Mouse (Mus musculus): ENCODE data around the gene Trpc3. TPM values are rescaled to one million over a fixed set of nuclear protein-coding genes. Genes with fewer than 3 reads are reported as not detected.
A peak's percentile ranks its signal among the peaks of the same experiment; 100 is the strongest.
"Not testable (repeated sequence)": the region's sequence is repeated elsewhere in the genome, so short reads cannot be mapped to it uniquely, and the experiment has no call there.

The Trpc3 gene
- polyA plus RNA-seq, 2 experiments, result 0.15 to 0.23 TPM

DNA sequence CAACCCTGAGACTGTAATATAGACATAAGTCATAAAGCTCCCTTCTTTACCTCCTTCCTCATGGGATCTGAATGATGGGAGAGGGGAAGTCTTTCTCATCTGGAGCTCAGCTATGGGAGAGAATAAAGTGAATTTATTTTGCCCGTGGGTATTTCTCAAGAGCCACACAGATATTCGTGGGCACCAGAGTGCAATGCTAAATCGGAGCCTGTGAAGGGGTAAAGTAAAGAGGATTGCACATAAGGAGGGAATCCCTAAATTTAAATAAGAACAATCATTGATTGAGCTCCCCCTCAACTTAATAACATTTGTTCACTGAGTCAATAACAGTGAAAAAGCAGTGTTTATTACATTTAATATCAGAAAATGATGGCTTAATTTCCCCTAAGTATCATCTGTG, 19.6 kb upstream of the Trpc3 start:
- no peaks in the 10 kb centered on the region for H3K36me3 ChIP-seq (replicated peaks; ENCODE audit: control insufficient read depth, insufficient read depth, low read depth)
- H3K4me2 ChIP-seq (ENCODE audit: low read depth), result no peak overlapping the region
- DNase-seq (ENCODE audit: low read depth in 3 of 3, low spot score in 3 of 3) (no peak), ATAC-seq (ENCODE audit: insufficient read depth) (no peak)
- H3K27me3 ChIP-seq (ENCODE audit: control insufficient read depth, insufficient read depth, low read length), result no peaks in the 10 kb centered on the region
- TF ChIP-seq EP300 (IDR thresholded peaks at IDR 0.05; ENCODE audit: low read depth) (no peak), CTCF (IDR thresholded peaks at IDR 0.05; ENCODE audit: low read depth) (no peak)
- no peak overlapping the region for H3K4me3 ChIP-seq (ENCODE audit: insufficient read depth in 1 of 2, low read depth in 2 of 2, low read length in 2 of 2)
- H3K9ac ChIP-seq (replicated peaks), result no peak overlapping the region
- WGBS (ENCODE audit: insufficient replicate concordance), result 63% methylated on average over 3 of the region's 3 CpGs
- H3K4me1 ChIP-seq (replicated peaks; ENCODE audit: control insufficient read depth in 2 of 2, insufficient read depth in 2 of 2, low read length in 1 of 2), result no peaks in the 10 kb centered on the region
- no peak overlapping the region for H3K27ac ChIP-seq
- no peaks in the 10 kb centered on the region for H3K9me3 ChIP-seq (ENCODE audit: control insufficient read depth, low read length)

DNA sequence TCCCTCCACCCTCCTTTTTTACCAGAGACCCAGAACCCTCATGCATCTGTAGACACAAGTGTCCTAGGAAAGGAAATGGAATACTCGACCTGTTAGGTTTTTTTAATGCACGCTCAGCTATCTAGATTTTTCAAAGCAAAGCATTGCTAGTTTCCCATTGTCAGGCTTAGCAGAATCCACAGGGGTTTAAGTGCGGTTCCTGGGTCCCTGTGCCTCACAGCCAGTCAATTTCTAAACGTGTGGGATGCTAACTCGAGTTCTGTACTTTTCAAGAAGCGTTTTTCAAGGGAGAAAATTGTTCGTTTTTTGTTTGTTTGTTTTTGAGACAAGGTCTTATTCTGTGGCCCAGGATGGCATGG, 304 bp upstream of the Trpc3 start:
- no peak for DNase-seq (ENCODE audit: low read depth in 3 of 3, low spot score in 3 of 3)
- Histone ChIP-seq H3K27ac (no peak overlapping the region), H3K27me3 (ENCODE audit: control insufficient read depth, insufficient read depth, low read length) (peaks cover 28% of the 10 kb centered on the region), H3K36me3 (replicated peaks; ENCODE audit: control insufficient read depth, insufficient read depth, low read depth) (no peaks in the 10 kb centered on the region), H3K4me2 (ENCODE audit: low read depth) (peak overlapping the region; percentile 63; the same call in 1 of the 2 replicates), H3K9me3 (ENCODE audit: control insufficient read depth, low read length) (no peaks in the 10 kb centered on the region), H3K4me3 (ENCODE audit: insufficient read depth in 1 of 2, low read depth in 2 of 2, low read length in 2 of 2) (peak overlapping the region; percentile 39 to 49; a peak in 2 of 4 replicates), H3K9ac (replicated peaks) (no peak overlapping the region), H3K4me1 (replicated peaks; ENCODE audit: control insufficient read depth in 2 of 2, insufficient read depth in 2 of 2, low read length in 1 of 2) (no peaks in the 10 kb centered on the region)
- WGBS (ENCODE audit: insufficient replicate concordance), result 12% methylated on average over 7 of the region's 7 CpGs
- no peak for TF ChIP-seq CTCF (IDR thresholded peaks at IDR 0.05; ENCODE audit: low read depth)
- no peak for TF ChIP-seq EP300 (IDR thresholded peaks at IDR 0.05; ENCODE audit: low read depth)
- no peak for ATAC-seq (ENCODE audit: insufficient read depth)

DNA sequence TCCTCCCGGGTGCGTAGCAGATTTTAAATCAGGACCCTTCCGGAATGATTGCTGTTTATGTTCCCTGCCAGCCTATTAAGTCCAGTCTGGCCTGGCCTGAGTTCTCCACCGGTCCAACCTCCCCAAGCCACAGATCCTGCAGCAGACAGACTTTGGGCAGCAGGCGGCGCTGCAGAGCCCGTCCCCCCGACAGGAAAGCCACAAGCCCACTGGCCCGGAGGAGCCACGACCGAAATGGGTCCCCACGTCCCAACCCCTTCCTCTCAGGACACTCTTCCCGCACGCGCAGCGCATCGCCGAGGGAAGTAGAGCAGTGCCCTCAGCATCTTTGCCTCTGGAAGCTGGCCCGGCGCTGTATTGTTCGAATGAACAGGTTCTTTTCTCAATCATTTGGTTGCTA, 1.1 kb downstream of the Trpc3 start:
- no peaks in the 10 kb centered on the region for H3K36me3 ChIP-seq (replicated peaks; ENCODE audit: control insufficient read depth, insufficient read depth, low read depth)
- no peak overlapping the region for H3K27ac ChIP-seq
- no peak overlapping the region for H3K9ac ChIP-seq (replicated peaks)
- ATAC-seq (ENCODE audit: insufficient read depth) (no peak), DNase-seq (ENCODE audit: low read depth in 3 of 3, low spot score in 3 of 3) (peak in 2 of 3 experiments; percentile 12 to 20)
- 2% methylated on average over 21 of the region's 21 CpGs for WGBS (ENCODE audit: insufficient replicate concordance)
- peak overlapping the region; percentile 63 for H3K4me2 ChIP-seq (ENCODE audit: low read depth)
- H3K4me1 ChIP-seq (replicated peaks; ENCODE audit: control insufficient read depth in 2 of 2, insufficient read depth in 2 of 2, low read length in 1 of 2), result no peaks in the 10 kb centered on the region
- TF ChIP-seq CTCF (IDR thresholded peaks at IDR 0.05; ENCODE audit: low read depth) (peak; percentile 82), EP300 (IDR thresholded peaks at IDR 0.05; ENCODE audit: low read depth) (no peak)
- H3K9me3 ChIP-seq (ENCODE audit: control insufficient read depth, low read length), result no peaks in the 10 kb centered on the region
- H3K4me3 ChIP-seq (ENCODE audit: insufficient read depth in 1 of 2, low read depth in 2 of 2, low read length in 2 of 2), result peak overlapping the region; percentile 7 to 49; a peak in 2 of 4 replicates
- H3K27me3 ChIP-seq (ENCODE audit: control insufficient read depth, insufficient read depth, low read length), result peaks cover 28% of the 10 kb centered on the region

DNA sequence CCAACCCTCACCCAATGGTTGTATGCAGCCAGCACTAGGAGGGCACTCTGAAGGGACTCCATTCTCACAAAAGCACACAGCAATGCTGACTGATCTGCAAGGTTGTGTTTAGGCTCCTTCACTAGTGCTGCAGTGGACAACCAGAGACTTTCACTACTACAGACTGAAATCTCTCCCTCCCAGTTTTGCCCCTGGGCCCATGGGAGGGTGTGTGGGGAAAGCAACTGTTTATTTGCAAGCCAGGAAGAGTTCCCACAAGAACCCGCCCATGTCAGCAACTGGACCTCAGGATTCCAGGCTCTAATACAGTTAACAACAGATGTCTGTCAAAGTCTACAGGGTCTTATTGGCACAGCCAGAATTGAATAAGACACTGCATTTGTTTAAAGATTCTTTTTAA, 14.1 kb downstream of the Trpc3 start:
- Histone ChIP-seq H3K36me3 (replicated peaks; ENCODE audit: control insufficient read depth, insufficient read depth, low read depth) (no peaks in the 10 kb centered on the region), H3K4me1 (replicated peaks; ENCODE audit: control insufficient read depth in 2 of 2, insufficient read depth in 2 of 2, low read length in 1 of 2) (no peaks in the 10 kb centered on the region), H3K9me3 (ENCODE audit: control insufficient read depth, low read length) (no peaks in the 10 kb centered on the region), H3K4me3 (ENCODE audit: insufficient read depth in 1 of 2, low read depth in 2 of 2, low read length in 2 of 2) (no peak overlapping the region), H3K27ac (no peak overlapping the region), H3K9ac (replicated peaks) (no peak overlapping the region), H3K4me2 (ENCODE audit: low read depth) (no peak overlapping the region), H3K27me3 (ENCODE audit: control insufficient read depth, insufficient read depth, low read length) (no peaks in the 10 kb centered on the region)
- DNase-seq (ENCODE audit: low read depth in 3 of 3, low spot score in 3 of 3) (no peak), ATAC-seq (ENCODE audit: insufficient read depth) (no peak)
- 36% methylated on average over 1 of the region's 1 CpGs for WGBS (ENCODE audit: insufficient replicate concordance)
- no peak for TF ChIP-seq CTCF (IDR thresholded peaks at IDR 0.05; ENCODE audit: low read depth)
- TF ChIP-seq EP300 (IDR thresholded peaks at IDR 0.05; ENCODE audit: low read depth), result no peak

DNA sequence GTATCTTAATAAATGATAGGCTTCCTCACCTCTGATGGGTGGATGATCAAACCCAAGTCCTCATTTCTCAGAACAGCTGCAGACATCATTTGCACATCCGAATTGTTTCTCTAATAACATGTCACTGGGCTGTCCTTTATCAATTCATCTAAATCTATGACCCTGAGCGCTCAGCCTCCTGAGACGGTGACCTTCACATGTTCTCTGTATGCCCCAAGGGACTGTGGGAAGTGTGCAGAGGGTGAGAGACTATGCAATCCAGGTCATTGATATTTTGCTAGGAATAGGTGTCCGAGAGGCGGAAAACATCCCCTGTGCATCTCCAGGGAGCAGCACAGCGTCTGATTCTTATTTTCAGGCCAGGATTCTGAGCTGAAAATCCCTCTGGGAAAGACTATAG, 22.2 kb downstream of the Trpc3 start:
- WGBS (ENCODE audit: insufficient replicate concordance), result 65% methylated on average over 6 of the region's 6 CpGs
- DNase-seq (ENCODE audit: low read depth in 3 of 3, low spot score in 3 of 3), result no peak
- ATAC-seq (ENCODE audit: insufficient read depth), result no peak

DNA sequence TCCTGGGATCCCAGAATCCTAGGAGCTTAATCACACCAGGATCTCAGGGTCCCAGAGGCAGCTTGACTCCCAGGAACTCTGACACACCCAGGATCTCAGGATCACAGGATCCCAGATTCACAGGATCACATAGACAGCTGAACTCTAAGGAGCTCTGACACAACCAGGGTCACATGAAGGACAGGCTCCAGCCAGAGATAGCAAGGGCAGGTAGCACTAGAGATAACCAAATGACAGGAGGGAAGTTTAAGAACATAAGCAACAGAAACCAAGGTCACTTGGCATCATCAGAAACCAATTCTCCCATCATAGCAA, 44.8 kb downstream of the Trpc3 start:
- ATAC-seq (ENCODE audit: insufficient read depth); H3K27ac ChIP-seq; H3K36me3 ChIP-seq (replicated peaks; ENCODE audit: control insufficient read depth, insufficient read depth, low read depth); H3K4me2 ChIP-seq (ENCODE audit: low read depth); H3K9ac ChIP-seq (replicated peaks); H3K4me1 ChIP-seq (replicated peaks; ENCODE audit: control insufficient read depth in 2 of 2, insufficient read depth in 2 of 2, low read length in 1 of 2); H3K27me3 ChIP-seq (ENCODE audit: control insufficient read depth, insufficient read depth, low read length); DNase-seq (ENCODE audit: low read depth in 3 of 3, low spot score in 3 of 3); H3K9me3 ChIP-seq (ENCODE audit: control insufficient read depth, low read length); H3K4me3 ChIP-seq (ENCODE audit: insufficient read depth in 1 of 2, low read depth in 2 of 2, low read length in 2 of 2): not testable (repeated sequence)

More for the DNA sequence above, 22.2 kb downstream of the Trpc3 start:
- TF ChIP-seq CTCF (IDR thresholded peaks at IDR 0.05; ENCODE audit: low read depth) (no peak), EP300 (IDR thresholded peaks at IDR 0.05; ENCODE audit: low read depth) (no peak)
- no peak overlapping the region for H3K4me3 ChIP-seq (ENCODE audit: insufficient read depth in 1 of 2, low read depth in 2 of 2, low read length in 2 of 2)
- H3K27me3 ChIP-seq (ENCODE audit: control insufficient read depth, insufficient read depth, low read length), result no peaks in the 10 kb centered on the region
- H3K36me3 ChIP-seq (replicated peaks; ENCODE audit: control insufficient read depth, insufficient read depth, low read depth), result no peaks in the 10 kb centered on the region
- H3K9ac ChIP-seq (replicated peaks), result no peak overlapping the region
- H3K27ac ChIP-seq, result no peak overlapping the region
- H3K4me1 ChIP-seq (replicated peaks; ENCODE audit: control insufficient read depth in 2 of 2, insufficient read depth in 2 of 2, low read length in 1 of 2), result no peaks in the 10 kb centered on the region
- H3K4me2 ChIP-seq (ENCODE audit: low read depth), result no peak overlapping the region
- H3K9me3 ChIP-seq (ENCODE audit: control insufficient read depth, low read length), result no peaks in the 10 kb centered on the region

Data from liver, embryonic 14.5 days (tissue).